Mouse (Mus musculus) intestine, embryonic 15.5 days (tissue): ENCODE results near the gene Ddx55. TPM values are rescaled to one million over a fixed set of nuclear protein-coding genes. Genes with fewer than 3 reads are reported as not detected.
"Not testable (repeated sequence)": the region's sequence is repeated elsewhere in the genome, so short reads cannot be mapped to it uniquely, and the experiment has no call there.

Experiments used
- ATAC-seq: fragments of 200-750 bp; cut with Nextera tagmentation; 2 replicates; pipeline ENCODE4 v1.8.0; 2017; ENCODE audit warnings: moderate TSS enrichment, moderate library complexity
- H3K27ac ChIP-seq: fragments of 300-500 bp; sonication (generic); 2 replicates; pipeline ENCODE4 v1.5.1; 2015; ENCODE audit warnings: mild to moderate bottlenecking, inconsistent platforms
- H3K27me3 ChIP-seq: fragments of 300-500 bp; sonication (generic); replicated peaks from 2 replicates; pipeline ENCODE4 v1.6.1; 2015; ENCODE audit warnings: inconsistent platforms
- H3K36me3 ChIP-seq: fragments of 300-500 bp; sonication (generic); 2 replicates; pipeline ENCODE4 v1.6.1; 2015; ENCODE audit warnings: inconsistent platforms
- H3K4me1 ChIP-seq: fragments of 300-500 bp; sonication (generic); replicated peaks from 2 replicates; pipeline ENCODE4 v1.6.1; 2015; ENCODE audit warnings: inconsistent platforms
- H3K4me2 ChIP-seq: fragments of 300-500 bp; sonication (generic); replicated peaks from 2 replicates; pipeline ENCODE4 v1.6.1; 2015; ENCODE audit warnings: mild to moderate bottlenecking, inconsistent platforms
- H3K4me3 ChIP-seq: fragments of 300-500 bp; sonication (generic); replicated peaks from 2 replicates; pipeline ENCODE4 v1.5.1; 2015; ENCODE audit warnings: inconsistent platforms
- H3K9ac ChIP-seq: fragments of 300-500 bp; sonication (generic); 2 replicates; pipeline ENCODE4 v1.6.1; 2015; ENCODE audit warnings: inconsistent platforms
- H3K9me3 ChIP-seq: fragments of 300-500 bp; sonication (generic); 2 replicates; pipeline ENCODE4 v1.6.1; 2016; ENCODE audit warnings: inconsistent platforms
- WGBS: fragments of 180-500 bp; shearing (Covaris S2); methylation state at CpG from one replicate; pipeline ENCODE4 v1.1.7; 2015; 5-methylcytosine and 5-hydroxymethylcytosine counted together
- polyA plus RNA-seq: library from polyadenylated mRNA; unstranded; fragments of >200 nt; fragmentation: Nextera tagmentation; extraction: Ambion mirVana; gene quantifications from 2 replicates; pipeline ENCODE4 v1.2.1, GENCODE M21; 2015

Gene Ddx55
- polyA plus RNA-seq, 1 experiment from 2014 or later, result 13.9 TPM

DNA sequence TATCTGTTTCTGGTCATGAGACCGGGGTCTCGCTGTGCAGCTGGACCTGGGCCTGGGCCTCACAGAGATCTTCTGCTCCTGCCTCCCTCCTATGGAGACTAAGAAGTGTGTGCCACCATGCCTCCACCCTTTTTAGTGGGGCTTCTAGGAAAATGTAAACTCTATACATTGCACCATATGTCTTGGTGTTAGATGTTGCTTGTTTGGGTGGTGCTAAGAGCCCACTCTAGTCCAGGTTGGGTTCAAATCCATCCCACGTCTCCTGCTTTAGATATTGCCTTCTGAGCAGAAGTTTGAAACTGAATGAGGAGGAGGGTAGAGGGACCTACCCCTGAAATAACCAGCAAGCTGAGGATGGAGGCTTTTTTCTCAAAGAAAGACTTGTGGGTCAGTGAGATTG is 40.1 kb downstream of the Ddx55 start:
- Histone ChIP-seq H3K4me2 (no peak overlapping the region), H3K9me3 (no peaks in the 10 kb centered on the region), H3K27me3 (no peaks in the 10 kb centered on the region), H3K4me3 (no peak overlapping the region), H3K27ac (no peak overlapping the region), H3K36me3 (peaks cover 34% of the 10 kb centered on the region), H3K4me1 (no peaks in the 10 kb centered on the region), H3K9ac (no peak overlapping the region)
- no peak for ATAC-seq
- 94% methylated on average over 3 of the region's 3 CpGs for WGBS

DNA sequence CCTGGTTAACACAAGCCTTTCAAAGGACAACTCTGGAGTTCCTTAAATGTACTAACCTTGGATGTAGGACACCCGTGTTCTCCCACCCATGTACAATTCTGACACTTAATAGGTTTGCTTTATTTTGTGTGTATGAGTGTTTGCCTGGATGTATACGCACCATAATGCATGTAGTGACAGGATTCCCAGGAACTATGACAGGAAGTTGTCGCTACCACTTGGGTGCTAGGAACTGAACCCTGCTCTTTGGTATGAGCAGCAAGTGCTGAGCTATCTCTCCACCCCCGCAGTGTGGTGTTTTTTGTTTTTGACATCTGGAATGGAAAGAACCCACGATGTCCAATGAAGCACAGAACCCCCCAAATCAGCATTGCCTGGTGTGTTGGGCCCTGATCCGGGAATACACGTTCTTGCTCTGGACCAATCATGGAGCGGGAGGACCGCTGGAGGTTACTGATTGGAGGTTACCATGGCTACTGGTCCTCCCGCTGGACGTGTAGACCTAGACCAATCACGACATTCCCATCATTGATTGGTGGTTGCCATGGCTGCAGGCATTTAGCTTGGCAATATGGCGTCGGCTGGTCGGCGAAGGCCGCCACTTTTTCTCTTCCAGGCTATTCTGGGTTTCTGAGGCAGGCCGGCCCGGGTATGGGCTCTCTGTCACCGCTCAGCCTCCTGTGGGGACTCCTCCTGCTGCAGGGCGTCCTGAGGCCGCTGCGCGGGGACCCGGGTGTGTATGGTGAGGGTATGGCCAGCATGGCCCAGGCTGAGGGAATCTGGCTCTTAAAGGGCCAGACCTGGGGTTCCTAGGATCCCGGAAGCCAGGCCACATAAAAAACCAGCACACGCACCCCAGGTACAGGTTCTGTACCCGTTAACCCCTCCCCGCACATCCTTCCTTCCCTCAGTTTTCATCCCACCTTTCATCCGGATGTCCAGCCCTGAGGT is 45.8 kb downstream of the Ddx55 start:
- Histone ChIP-seq H3K4me2 (peak overlapping the region; percentile 87), H3K4me1 (peaks cover 5% of the 10 kb centered on the region), H3K27me3 (no peaks in the 10 kb centered on the region), H3K36me3 (peaks cover 20% of the 10 kb centered on the region; the same call in 1 of the 2 replicates), H3K9ac (peak overlapping the region; percentile 72), H3K27ac (no peak overlapping the region), H3K9me3 (no peaks in the 10 kb centered on the region), H3K4me3 (peak overlapping the region; percentile 86)
- WGBS, result 6% methylated on average over 30 of the region's 30 CpGs
- peak; percentile 100 for ATAC-seq

DNA sequence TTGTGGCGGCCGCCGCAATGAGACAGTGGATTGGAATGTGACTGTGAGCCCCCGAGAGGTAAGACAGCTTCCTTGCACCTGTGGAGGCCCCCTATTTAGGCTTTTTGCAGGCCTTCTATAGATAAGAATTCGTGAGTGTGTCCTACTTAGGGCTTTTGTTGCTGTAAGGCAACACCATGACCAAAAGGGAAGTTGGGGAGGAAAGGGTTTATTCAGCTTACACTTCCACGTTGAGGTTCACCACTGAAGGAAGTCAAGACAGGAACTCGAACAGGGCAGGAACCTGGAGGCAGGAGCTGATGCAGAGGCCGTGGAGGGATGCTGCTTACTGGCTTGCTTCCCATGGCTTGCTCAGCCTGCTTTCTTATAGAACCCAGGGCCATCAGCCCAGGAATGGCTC is 47.1 kb downstream of the Ddx55 start:
- WGBS, result 56% methylated on average over 8 of the region's 8 CpGs
- H3K36me3 ChIP-seq, result peaks cover 12% of the 10 kb centered on the region; the same call in 1 of the 2 replicates
- H3K4me2 ChIP-seq, result not testable (repeated sequence)

DNA sequence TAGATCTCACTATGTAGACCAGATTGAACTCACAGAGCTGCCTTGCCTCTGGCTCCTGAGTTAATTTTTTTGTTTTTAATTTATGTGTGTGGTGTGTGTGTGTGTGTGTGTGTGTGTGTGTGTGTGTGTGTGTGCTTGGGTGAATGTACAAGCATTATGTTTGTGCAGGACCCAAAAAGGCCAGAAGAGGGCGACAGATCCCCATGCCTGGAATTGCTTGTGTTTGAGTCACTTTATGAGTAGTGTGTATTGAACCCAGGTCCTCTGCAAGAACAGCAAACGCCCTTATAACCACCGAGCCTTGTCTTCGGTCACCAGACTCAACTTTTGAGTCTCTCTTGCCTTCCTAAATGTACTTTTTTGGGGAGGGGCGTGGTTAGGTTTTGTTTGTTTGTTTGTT is 49.7 kb downstream of the Ddx55 start:
- Histone ChIP-seq H3K4me1 (peaks cover 5% of the 10 kb centered on the region), H3K9ac (no peak overlapping the region), H3K4me3 (no peak overlapping the region), H3K36me3 (no peaks in the 10 kb centered on the region), H3K27ac (no peak overlapping the region), H3K27me3 (no peaks in the 10 kb centered on the region), H3K9me3 (no peaks in the 10 kb centered on the region), H3K4me2 (no peak overlapping the region)
- ATAC-seq, result no peak
- WGBS, result 65% methylated on average over 5 of the region's 5 CpGs

More for the DNA sequence above, 47.1 kb downstream of the Ddx55 start:
- not testable (repeated sequence) for H3K9ac ChIP-seq, H3K4me1 ChIP-seq, H3K9me3 ChIP-seq, H3K4me3 ChIP-seq, H3K27me3 ChIP-seq, ATAC-seq, H3K27ac ChIP-seq

DNA sequence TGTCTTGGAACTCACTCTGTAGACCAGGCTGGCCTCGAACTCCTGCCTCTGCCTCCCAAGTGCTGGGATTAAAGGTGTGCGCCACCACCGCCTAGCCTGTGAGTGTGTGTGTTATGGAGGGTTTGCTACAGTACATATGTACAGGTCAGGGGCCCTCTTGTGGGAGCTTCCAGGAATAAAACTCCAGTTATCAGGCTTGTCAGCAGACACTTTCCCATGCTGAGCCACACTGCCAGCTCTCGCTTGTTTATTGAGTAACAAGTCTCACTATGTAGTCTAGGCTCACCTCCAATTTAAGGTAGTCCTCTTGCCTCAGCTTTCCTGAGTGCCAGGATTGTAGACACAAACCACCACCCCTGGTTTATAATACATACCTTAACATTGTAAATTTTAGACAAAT is 51.6 kb downstream of the Ddx55 start:
- Histone ChIP-seq H3K27ac (no peak overlapping the region), H3K4me3 (no peak overlapping the region), H3K27me3 (no peaks in the 10 kb centered on the region), H3K9ac (no peak overlapping the region), H3K9me3 (no peaks in the 10 kb centered on the region), H3K36me3 (no peaks in the 10 kb centered on the region), H3K4me2 (no peak overlapping the region), H3K4me1 (peaks cover under 1% of the 10 kb centered on the region; the same call in 1 of the 2 replicates)
- peak; percentile 19; the same call in 1 of the 2 replicates for ATAC-seq
- 88% methylated on average over 4 of the region's 4 CpGs for whole genome bisulfite sequencing

DNA sequence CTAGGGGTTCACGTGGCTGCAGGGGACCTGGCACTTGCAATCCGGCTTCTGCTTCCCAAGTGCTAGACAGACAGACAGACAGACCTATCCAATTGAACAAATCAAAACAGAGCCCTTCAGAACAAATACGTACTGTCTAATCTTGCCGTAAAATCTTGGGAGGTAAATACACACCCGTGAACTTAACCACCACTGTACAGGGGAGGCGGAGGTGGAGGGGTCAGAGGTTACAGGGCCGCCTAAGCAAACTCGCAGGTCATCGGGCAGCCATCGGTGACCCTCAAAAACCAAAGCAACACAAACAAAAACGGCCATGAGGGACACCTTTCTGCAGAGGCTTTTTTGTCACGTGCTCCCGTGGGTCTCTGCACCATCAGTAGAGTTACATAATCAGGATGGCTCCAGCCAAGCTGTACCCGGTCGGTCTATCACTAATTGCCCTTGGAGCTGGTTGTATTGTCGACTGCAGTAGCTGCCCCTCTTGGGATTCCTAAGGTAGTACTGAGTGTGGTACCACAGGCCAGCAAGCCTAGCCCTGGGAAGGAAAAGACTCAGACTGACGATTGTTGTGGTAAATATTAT is 52.5 kb downstream of the Ddx55 start:
- ATAC-seq, result no peak; the same call in 1 of the 2 replicates
- Histone ChIP-seq H3K27ac (no peak overlapping the region), H3K27me3 (no peaks in the 10 kb centered on the region), H3K4me2 (no peak overlapping the region), H3K9ac (no peak overlapping the region), H3K4me3 (no peak overlapping the region), H3K9me3 (no peaks in the 10 kb centered on the region), H3K4me1 (no peaks in the 10 kb centered on the region), H3K36me3 (no peaks in the 10 kb centered on the region)
- WGBS, result 80% methylated on average over 17 of the region's 17 CpGs

DNA sequence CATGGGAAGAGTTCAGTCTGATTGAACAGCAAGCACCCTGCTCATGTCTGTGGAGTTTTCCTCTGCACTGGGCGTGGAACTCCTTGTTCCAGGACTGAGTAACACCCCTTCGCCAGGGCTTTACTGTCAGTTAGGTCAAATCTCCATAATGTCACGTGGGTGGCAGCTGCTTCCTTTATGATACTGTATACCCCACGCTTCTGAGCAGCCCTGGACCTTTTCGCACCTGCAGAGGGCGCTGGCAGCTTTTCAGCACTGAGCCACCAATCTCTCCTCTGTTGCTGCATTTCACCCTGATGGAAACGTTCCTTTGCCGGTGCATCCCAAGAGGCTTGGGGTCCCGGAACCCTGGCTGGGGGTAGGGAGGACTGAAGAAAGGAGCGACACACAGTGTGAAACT is 58.3 kb downstream of the Ddx55 start:
- 76% methylated on average over 10 of the region's 10 CpGs for WGBS
- Histone ChIP-seq H3K4me3 (no peak overlapping the region), H3K27ac (no peak overlapping the region), H3K4me1 (no peaks in the 10 kb centered on the region), H3K9me3 (no peaks in the 10 kb centered on the region), H3K36me3 (no peaks in the 10 kb centered on the region), H3K4me2 (no peak overlapping the region), H3K9ac (no peak overlapping the region), H3K27me3 (no peaks in the 10 kb centered on the region)
- ATAC-seq, result no peak

DNA sequence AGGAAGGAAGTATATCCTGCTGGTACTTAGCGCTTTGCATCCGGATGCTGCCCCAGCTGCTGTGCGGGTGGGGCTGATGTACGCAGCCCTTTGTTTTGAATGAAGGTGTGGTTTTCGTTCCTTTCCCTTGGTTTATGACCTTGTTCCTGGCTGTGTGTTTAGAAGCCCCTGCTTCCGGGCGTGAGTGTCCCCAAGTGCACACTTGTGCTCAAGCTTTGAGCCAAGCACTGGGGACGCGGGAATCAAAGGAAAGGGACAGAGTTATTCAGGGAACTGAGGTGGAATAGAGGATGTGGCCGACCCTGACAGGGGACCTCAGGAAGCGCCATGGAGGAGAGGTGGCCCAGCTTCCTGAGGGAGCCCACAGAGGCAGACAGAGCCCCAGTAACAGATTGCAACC is 62.0 kb downstream of the Ddx55 start:
- 0 out of 2 replicates have a peak, but pooled peaks have one; percentile 55 for ATAC-seq
- H3K27ac ChIP-seq, result no peak overlapping the region
- H3K4me2 ChIP-seq, result no peak overlapping the region
- 73% methylated on average over 11 of the region's 11 CpGs for WGBS
- H3K9ac ChIP-seq, result no peak overlapping the region
- no peak overlapping the region for H3K4me3 ChIP-seq
- no peaks in the 10 kb centered on the region for H3K27me3 ChIP-seq
- no peaks in the 10 kb centered on the region for H3K36me3 ChIP-seq
- H3K4me1 ChIP-seq, result no peaks in the 10 kb centered on the region
- H3K9me3 ChIP-seq, result no peaks in the 10 kb centered on the region

DNA sequence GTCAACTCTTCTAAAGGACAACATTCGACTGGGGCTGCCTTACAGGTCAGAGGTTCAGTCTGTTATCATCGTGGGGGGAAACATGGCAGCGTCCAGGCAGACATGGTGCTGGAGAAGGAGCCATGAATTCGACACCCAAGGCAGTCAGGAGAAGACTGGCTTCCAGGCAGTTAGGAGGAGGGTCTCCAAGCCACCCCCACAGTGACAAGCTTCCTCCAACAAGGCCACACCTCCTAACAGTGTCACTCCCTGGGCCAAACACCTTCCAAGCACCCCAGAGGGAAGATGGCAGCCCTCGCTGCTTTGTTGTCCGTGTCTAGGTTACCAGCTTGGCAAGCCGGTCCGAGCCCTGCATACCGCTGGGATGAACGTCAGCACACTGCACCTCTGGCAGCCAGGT is 66.0 kb downstream of the Ddx55 start:
- Histone ChIP-seq H3K9me3 (no peaks in the 10 kb centered on the region), H3K4me1 (no peaks in the 10 kb centered on the region), H3K27me3 (no peaks in the 10 kb centered on the region), H3K36me3 (no peaks in the 10 kb centered on the region), H3K9ac (no peak overlapping the region), H3K4me3 (no peak overlapping the region), H3K27ac (no peak overlapping the region), H3K4me2 (no peak overlapping the region)
- WGBS, result 84% methylated on average over 10 of the region's 10 CpGs
- ATAC-seq, result no peak

Other genes starting within 250 kb of the Ddx55 start
- 8.0 and 10.3 TPM in 2 replicates for gene Mphosph9, start 224.9 kb upstream of the Ddx55 start, polyA plus RNA-seq
- gene 2810006K23Rik, start 224.8 kb upstream of the Ddx55 start, polyA plus RNA-seq, result 13.4 and 15.5 TPM in 2 replicates
- gene Cdk2ap1, start 189.8 kb upstream of the Ddx55 start, polyA plus RNA-seq, result 69.0 and 118 TPM in 2 replicates
- 78.6 and 90.3 TPM in 2 replicates for gene Sbno1, start 126.9 kb upstream of the Ddx55 start, polyA plus RNA-seq
- gene Kmt5a, start 112.9 kb upstream of the Ddx55 start, polyA plus RNA-seq, result 93.5 and 105 TPM in 2 replicates
- 44.0 and 46.2 TPM in 2 replicates for gene Rilpl2, start 74.5 kb upstream of the Ddx55 start, polyA plus RNA-seq
- 21.4 and 23.6 TPM in 2 replicates for gene Snrnp35, start 69.7 kb upstream of the Ddx55 start, polyA plus RNA-seq
- gene Rilpl1, start 21.5 kb upstream of the Ddx55 start, polyA plus RNA-seq, result 10.3 and 11.9 TPM in 2 replicates
- 642 and 660 TPM in 2 replicates for gene Tmed2, start 12.2 kb upstream of the Ddx55 start, polyA plus RNA-seq
- gene Eif2b1, start 26.3 kb downstream of the Ddx55 start, polyA plus RNA-seq, result 85.0 and 88.3 TPM in 2 replicates
- gene Gtf2h3, start 26.3 kb downstream of the Ddx55 start, polyA plus RNA-seq, result 50.6 and 57.6 TPM in 2 replicates
- 57.8 and 59.3 TPM in 2 replicates for gene Atp6v0a2, start 75.7 kb downstream of the Ddx55 start, polyA plus RNA-seq
- 0.04 and 0.10 TPM in 2 replicates for gene Dnah10, start 172.2 kb downstream of the Ddx55 start, polyA plus RNA-seq